Mouse (Mus musculus) urinary bladder, postnatal 14 days (tissue): ENCODE results near the gene Gm17409.
A peak's percentile ranks its signal among the peaks of the same experiment; 100 is the strongest.

Experiments
- DNase-seq: peaks from one replicate; pipeline ENCODE4 v3.0.0; 2021; ENCODE audit warnings: low spot score

Gene Gm17409

DNA sequence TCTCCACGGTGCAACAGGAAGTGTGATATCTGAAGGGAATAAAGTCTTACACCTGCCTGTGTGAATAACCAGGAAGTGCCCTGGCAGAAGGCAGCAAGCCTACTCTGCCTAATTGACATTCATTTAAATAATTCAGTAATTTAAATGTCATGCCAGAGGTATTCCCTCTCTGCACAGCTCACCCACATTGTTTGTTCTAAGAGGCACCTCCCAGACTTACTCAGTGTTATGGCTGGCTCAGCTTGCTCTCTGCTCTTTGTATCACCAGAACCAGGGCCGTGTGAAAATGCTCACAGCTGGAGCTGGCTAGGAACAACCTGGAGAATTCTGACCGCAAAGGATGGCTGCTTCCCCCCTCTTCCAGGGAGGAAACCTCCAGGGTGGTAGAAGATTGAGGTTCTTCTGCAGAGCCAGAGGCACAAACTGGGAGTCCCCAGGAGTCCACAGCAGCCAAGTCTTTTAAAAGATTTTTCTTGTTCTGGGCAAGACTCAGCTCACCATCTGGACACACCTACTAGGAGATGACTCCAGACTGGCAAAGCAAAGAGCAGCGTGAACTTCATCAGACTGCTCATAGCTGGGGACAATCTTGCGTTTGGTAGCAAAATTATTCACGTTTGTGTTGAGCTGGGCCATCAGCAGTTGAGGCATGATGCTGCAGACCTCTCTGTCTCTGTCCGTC lies 14.5 kb downstream of the Gm17409 start:
- DNase-seq, result peak; percentile 28

- DNase-seq, result peak; percentile 42
Measured at GRCm38 (mm10) chr2:58485152-58485551, 15.2 kb downstream of the Gm17409 start.

DNA sequence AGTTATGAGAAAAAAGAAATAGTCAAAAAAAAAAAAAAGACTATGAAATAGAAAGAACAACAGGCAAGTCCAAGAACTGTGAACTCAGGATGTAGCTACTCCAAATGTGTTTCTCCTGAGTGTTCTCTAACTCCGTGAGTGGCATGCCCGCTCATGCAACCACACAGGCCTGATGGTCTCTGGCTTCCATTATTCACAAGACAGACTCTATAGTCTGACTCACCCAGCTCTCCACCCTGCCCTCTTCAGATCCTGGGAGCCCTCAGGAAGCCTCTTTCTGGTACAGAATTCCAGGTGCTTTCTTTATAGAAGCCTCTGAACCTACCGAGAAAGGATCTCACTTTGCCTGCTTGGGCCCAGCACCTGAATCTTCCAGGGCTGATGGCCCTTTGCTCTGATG lies 15.8 kb downstream of the Gm17409 start:
- DNase-seq, result peak; percentile 26

GRCm38 (mm10) chr2:58486441-58487278 lies 16.7 kb downstream of the Gm17409 start:
- no peak for DNase-seq

GRCm38 (mm10) chr2:58487279-58487560 lies 17.3 kb downstream of the Gm17409 start:
- no peak for DNase-seq

DNA sequence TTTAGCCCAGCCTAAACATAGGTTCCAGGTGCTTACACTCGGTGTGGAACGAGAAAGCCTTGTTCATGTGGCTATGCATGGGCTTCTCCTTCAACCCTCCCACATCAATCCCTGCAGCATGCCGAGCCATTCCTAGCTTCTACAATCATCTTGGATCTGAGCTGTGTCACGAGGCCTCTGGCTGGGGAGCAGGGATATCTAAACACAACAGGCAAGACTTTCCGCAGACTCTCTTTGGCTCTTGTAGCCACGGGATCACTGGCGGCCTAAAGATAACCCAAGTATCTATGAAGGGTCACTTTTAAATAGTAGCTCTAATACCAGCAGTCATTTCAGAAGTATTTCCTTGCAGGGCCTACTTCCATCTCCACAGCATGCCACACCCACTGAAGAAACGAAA lies 18.5 kb downstream of the Gm17409 start:
- DNase-seq, result no peak

DNA sequence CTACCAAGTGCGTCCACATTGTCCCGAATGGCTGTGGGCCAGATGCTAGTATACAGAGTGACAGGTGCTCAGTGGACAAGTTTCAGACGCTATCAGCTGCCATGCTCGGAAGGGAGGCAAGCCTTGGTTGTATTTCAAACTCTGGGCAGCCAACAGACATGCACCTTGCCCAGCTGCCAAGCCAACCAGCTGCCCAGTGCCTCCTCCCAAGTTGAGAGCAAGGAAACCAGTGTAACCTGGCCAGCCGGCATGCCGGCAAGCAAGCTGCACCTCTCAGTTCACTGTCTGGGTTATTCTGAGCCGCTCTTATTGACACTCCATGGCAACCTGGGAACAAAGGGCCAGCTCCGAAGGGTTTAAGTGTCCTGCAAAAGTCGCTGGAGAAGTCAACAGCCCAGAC lies 19.4 kb downstream of the Gm17409 start:
- peak; percentile 51 for DNase-seq

DNA sequence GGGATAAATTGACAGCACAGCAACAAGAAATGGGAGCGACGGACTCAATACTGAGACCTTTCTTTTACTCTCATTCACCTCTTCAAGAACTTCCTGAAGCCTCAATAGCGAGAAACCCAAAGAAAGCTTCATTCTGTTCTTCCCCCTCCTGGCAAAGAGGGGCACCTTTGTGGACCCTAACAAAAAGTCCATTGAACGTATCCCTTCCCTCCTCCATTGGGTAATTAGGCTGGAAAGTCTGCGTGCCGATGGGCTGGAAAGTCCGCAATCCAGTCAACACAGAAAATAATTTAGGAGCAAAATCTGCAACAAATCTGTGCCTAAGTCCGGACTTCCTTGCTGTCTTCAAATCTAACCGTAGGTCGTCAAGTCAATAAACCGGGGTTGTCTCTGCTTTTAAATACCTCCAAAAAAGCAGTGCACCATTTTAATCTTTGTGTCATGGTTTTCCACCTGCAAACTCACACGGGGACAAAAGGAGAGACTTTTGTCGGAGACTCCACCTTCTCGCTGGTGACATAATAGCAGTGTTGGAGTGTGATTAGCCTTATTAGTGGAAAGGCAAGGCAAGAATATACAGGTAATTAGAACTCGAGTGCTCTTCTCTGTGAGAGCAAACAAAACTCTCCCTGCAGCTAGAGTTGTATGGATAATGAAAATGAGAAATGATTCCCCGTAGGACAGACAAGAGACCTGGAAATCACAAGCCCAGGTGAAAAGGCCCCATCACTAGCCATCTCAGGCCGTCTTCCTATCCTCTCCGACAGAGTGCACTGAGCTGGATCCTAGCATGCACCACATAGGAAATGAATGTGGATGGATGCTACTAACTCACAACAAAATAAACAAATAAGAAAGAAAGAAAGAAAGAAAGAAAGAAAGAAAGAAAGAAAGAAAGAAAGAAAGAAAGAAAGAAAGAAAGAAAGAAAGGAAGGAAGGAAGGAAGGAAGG lies 24.0 kb downstream of the Gm17409 start:
- DNase-seq, result no peak

DNA sequence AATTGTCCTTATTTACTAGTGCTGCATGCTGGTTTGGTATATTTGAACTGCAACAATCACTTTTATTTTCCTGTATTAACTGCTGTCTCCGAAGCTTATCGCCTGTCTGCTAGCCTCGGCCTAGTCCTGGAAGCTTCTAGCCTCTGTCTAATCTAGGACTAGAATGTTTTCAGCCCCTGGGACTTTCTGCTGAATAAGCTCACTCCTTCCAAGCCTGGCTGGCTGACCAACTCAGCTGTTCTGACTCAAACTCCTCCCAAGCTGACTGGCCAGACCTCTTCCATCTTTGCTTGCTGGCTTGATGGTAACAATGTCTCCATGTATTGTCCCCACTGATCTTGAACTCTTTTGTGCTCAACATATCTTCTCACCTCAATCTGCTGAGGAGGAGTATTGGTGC lies 25.4 kb downstream of the Gm17409 start:
- no peak for DNase-seq

- peak; percentile 63 for DNase-seq
Measured at GRCm38 (mm10) chr2:58496647-58497410, 26.9 kb downstream of the Gm17409 start.

DNA sequence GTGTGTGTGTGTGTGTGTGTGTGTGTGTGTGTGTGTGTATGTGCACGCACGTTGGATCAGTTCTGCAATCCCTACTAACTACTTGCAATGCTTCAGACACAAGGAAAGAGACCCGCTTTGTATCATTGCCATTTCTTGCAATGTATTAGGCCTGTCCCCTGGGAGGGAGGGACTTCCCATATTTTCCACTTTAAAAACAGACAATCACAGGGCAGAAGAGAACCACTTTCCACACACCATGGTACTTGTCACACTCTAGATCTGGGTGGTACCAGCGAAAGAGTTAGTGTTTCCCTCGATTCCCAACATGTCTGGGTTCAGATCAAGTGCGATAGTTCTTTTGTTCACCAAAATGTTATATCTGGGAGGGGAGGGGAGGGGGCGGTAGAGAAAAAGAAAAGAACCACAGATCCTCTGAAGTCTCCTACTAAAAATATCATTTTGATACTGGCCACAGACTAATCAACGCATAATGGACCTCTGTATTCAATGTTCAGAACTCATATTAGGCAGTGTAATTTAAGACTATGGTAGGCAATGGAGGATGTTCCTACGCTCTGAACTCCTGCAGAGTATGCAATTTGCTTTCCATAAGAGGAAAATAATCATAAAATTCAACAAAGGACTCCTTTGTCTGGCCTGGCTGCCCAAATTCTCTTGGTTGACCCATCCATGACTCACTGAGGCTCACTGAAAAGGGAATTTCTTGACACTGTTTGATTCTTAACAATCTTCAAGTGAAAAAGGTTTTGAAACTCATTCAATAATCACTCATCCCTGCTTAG lies 35.6 kb downstream of the Gm17409 start:
- no peak for DNase-seq

DNA sequence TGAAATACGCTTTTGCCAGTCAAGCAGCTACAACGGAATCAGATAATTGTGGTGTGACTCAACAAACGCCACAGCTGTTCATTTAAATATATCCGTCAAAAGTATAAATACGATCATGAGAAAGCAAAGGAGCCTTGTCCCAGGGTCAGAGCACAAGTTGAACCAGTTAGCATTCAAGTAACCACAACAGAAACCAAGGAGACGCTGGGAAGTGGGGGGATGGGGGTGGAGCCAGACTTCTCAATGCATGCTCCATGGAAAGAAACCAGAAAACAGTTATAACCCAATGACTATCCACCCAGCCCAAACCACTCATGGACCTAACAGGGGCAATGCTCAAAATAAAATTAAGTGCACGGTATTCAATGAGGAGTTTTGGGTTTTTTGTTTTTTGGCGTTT lies 40.3 kb downstream of the Gm17409 start:
- no peak for DNase-seq

DNA sequence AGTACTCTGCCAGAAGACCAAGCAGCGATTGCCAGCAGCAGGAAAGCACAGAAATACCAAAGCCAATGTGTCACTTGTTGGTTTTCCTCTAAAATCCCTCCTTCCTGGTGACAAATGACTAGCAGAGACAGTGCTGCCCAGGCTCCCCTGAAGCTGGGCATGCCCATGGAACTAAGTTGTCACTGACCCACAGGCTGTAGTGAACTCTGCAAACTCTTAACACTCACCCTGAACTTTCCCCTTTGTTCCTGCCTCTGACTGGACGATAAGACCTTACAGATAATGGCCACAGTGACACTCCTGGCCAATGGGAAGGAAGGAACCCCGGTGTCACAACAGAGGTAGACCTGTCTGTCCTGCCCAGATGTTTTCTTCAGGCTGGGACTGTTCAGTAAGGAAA lies 43.3 kb downstream of the Gm17409 start:
- DNase-seq, result no peak

GRCm38 (mm10) chr2:58514489-58514888 lies 44.6 kb downstream of the Gm17409 start:
- DNase-seq, result no peak

DNA sequence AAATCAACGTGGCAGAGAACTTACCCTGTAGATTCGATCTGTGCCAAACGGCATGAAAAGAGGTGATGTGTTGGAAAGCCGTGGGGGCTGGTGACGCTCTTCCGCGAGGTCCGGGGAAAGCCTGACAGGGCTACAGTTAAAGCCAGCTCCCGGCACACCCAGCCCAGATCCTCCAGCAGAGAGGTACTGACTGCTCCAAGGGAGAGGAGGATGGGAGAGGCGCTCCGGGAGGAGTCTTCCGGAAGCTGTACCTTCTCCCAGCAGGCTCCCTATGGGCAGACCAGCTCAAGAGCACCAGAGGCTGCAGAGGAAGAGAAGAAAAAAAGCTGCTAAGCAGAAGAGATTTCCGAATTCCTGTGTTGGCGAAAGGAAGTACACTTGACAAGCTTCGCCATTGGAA lies 46.1 kb downstream of the Gm17409 start:
- DNase-seq, result no peak

GRCm38 (mm10) chr2:58516920-58517319 lies 47.0 kb downstream of the Gm17409 start:
- DNase-seq, result no peak

DNA sequence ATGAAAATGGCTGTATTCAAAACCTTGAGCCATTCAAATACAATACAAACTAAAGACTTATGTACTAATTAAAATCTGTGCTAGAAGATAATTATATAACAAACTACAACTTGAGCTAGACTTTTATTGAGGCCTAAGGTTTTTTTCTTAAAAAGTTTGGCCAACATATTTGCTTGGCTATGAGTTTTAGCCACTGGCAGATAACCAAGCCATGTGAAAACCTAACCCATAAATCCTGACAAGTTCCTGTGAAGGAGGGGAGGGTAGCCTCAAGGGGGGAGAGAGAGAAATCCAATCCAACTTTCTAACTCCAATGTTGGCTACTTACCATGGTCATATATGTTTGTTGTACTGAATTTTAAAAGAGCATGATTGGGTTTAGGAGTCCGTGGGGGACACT lies 48.6 kb downstream of the Gm17409 start:
- DNase-seq, result no peak
